Mouse (Mus musculus): ENCODE measurements around the gene Cbfa2t3. TPM values are rescaled to one million over a fixed set of nuclear protein-coding genes. Genes with fewer than 3 reads are reported as not detected.

Cbfa2t3 gene
- polyA plus RNA-seq, 1 experiment: 58.8 TPM

GRCm38 (mm10) chr8:122702301-122702941 lies 3.5 kb upstream of the Cbfa2t3 start:
- peak overlapping the region; percentile 82 for H3K27ac ChIP-seq (ENCODE audit: control insufficient read depth, insufficient read depth, low read depth, low read length, poor library complexity)
- WGBS: 6% methylated on average over 10 of the region's 10 CpGs
- H3K4me3 ChIP-seq (replicated peaks; ENCODE audit: control insufficient read depth, low read depth, low read length): no peak overlapping the region
- H3K4me1 ChIP-seq (ENCODE audit: control insufficient read depth, insufficient read depth, low read length): peaks cover 20% of the 10 kb centered on the region
- TF ChIP-seq POLR2A (IDR thresholded peaks at IDR 0.05; ENCODE audit: borderline replicate concordance, control insufficient read depth, low read depth, low read length): no peak
- no peak for TF ChIP-seq CTCF (IDR thresholded peaks at IDR 0.05; ENCODE audit: control insufficient read depth, insufficient read depth, low read length)

DNA sequence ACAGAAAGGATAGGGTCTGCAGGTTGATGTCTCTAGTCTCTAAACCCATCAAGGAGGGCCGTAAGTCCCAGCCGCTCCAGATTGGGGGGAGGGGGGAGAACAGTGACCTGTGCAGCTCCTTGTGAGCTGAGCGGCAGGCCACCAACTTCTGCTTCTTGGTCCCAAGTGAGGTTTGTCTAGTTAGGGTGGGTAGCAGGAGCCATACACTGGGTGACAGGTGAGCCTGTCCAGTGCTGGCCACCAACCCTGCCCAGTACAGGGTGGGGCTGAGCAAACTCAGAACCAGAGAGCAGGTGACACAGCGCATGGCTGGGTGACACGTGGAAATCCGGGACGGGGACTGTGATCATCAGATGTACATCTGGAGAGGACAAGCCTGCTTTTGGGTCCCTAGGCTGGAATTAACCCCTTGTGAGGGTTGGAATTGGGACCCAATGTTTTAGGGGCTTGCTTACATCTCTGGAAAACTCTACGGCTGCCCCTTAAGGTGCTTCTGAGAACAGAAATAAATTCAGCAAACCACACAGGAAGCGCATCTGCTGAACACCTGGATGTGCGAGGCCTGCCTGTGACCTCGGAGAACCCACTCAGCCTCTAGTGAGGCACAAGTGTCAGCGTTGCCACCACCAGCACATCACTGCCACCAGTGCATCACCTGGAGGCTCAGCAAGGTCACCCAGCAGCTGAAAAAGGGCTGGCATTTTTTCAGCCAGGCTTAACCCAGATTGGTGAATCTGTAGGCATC lies 2.7 kb upstream of the Cbfa2t3 start:
- H3K4me1 ChIP-seq (ENCODE audit: control insufficient read depth, insufficient read depth, low read length): peaks cover 23% of the 10 kb centered on the region
- no peak for TF ChIP-seq POLR2A (IDR thresholded peaks at IDR 0.05; ENCODE audit: borderline replicate concordance, control insufficient read depth, low read depth, low read length)
- no peak; the same call in 1 of the 2 replicates for TF ChIP-seq CTCF (IDR thresholded peaks at IDR 0.05; ENCODE audit: control insufficient read depth, insufficient read depth, low read length)
- no peak overlapping the region for H3K4me3 ChIP-seq (replicated peaks; ENCODE audit: control insufficient read depth, low read depth, low read length)
- peak overlapping the region; percentile 82 for H3K27ac ChIP-seq (ENCODE audit: control insufficient read depth, insufficient read depth, low read depth, low read length, poor library complexity)
- 12% methylated on average over 12 of the region's 12 CpGs for WGBS

DNA sequence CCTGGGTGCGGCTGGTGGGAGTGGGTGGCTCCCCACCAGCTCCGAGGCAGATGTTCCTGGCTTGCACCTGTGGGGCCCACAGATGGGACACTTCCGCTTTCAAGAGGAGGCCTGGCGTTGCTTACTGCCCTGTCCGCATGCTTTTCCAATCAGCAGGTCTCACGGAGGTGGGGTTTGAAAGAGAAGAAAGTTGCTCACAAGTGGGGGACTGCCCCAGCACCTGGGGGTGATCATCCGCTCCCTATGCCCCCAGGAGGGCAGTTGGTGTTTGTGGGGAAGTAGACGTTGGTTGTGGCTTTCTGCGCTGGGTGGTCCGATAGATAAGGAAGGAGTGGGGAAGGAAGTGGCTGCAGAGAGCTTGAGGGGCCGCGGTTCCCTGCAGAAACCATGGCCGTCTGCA lies 1.7 kb upstream of the Cbfa2t3 start:
- Histone ChIP-seq H3K4me3 (replicated peaks; ENCODE audit: control insufficient read depth, low read depth, low read length) (no peak overlapping the region), H3K4me1 (ENCODE audit: control insufficient read depth, insufficient read depth, low read length) (peaks cover 27% of the 10 kb centered on the region), H3K27ac (ENCODE audit: control insufficient read depth, insufficient read depth, low read depth, low read length, poor library complexity) (peak overlapping the region; percentile 77)
- 2% methylated on average over 13 of the region's 13 CpGs for WGBS
- no peak for TF ChIP-seq POLR2A (IDR thresholded peaks at IDR 0.05; ENCODE audit: borderline replicate concordance, control insufficient read depth, low read depth, low read length)
- TF ChIP-seq CTCF (IDR thresholded peaks at IDR 0.05; ENCODE audit: control insufficient read depth, insufficient read depth, low read length): no peak; the same call in 1 of the 2 replicates

DNA sequence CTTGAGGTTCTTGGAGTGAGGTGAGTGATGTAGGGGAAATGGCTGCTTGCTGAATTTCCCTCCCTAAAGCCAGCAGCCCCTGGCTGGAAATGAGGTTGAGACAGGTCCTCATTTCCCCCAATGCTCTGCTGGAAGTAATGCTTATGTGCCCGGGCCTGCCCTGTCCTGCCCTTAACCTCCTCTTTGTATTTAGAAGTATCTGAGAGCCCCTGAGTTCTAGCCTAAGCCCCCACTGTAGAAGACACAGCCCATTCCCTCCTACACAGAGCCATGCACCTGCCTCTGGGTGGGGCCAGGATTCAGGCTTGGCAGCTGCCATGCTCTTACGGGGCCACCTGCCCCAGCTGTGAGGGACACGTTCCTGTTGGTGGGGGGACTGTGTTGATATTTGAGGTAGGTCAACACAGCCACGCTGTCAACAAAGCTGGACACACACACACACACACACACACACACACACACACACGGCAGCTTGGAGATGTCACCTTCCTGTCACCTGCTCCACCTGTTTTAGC lies 598 bp downstream of the Cbfa2t3 start:
- 8% methylated on average over 5 of the region's 5 CpGs for WGBS
- Histone ChIP-seq H3K4me1 (ENCODE audit: control insufficient read depth, insufficient read depth, low read length) (peaks cover 33% of the 10 kb centered on the region), H3K4me3 (replicated peaks; ENCODE audit: control insufficient read depth, low read depth, low read length) (peak overlapping the region; percentile 70), H3K27ac (ENCODE audit: control insufficient read depth, insufficient read depth, low read depth, low read length, poor library complexity) (peak overlapping the region; percentile 79)
- TF ChIP-seq CTCF (IDR thresholded peaks at IDR 0.05; ENCODE audit: control insufficient read depth, insufficient read depth, low read length) (no peak), POLR2A (IDR thresholded peaks at IDR 0.05; ENCODE audit: borderline replicate concordance, control insufficient read depth, low read depth, low read length) (no peak)

- peaks cover 33% of the 10 kb centered on the region for H3K4me1 ChIP-seq (ENCODE audit: control insufficient read depth, insufficient read depth, low read length)
- TF ChIP-seq POLR2A (IDR thresholded peaks at IDR 0.05; ENCODE audit: borderline replicate concordance, control insufficient read depth, low read depth, low read length): no peak
- no peak for TF ChIP-seq CTCF (IDR thresholded peaks at IDR 0.05; ENCODE audit: control insufficient read depth, insufficient read depth, low read length)
- 6% methylated on average over 6 of the region's 6 CpGs for WGBS
- peak overlapping the region; percentile 70 for H3K4me3 ChIP-seq (replicated peaks; ENCODE audit: control insufficient read depth, low read depth, low read length)
- H3K27ac ChIP-seq (ENCODE audit: control insufficient read depth, insufficient read depth, low read depth, low read length, poor library complexity): peak overlapping the region; percentile 79
Measured at GRCm38 (mm10) chr8:122697586-122697985, 1.3 kb downstream of the Cbfa2t3 start.

- Histone ChIP-seq H3K4me1 (ENCODE audit: control insufficient read depth, insufficient read depth, low read length) (peaks cover 34% of the 10 kb centered on the region), H3K27ac (ENCODE audit: control insufficient read depth, insufficient read depth, low read depth, low read length, poor library complexity) (peak overlapping the region; percentile 79; the same call in 1 of the 2 replicates), H3K4me3 (replicated peaks; ENCODE audit: control insufficient read depth, low read depth, low read length) (peak overlapping the region; percentile 70)
- WGBS: 1% methylated on average over 3 of the region's 3 CpGs
- TF ChIP-seq CTCF (IDR thresholded peaks at IDR 0.05; ENCODE audit: control insufficient read depth, insufficient read depth, low read length): no peak
Measured at GRCm38 (mm10) chr8:122697181-122697581, 1.7 kb downstream of the Cbfa2t3 start.

DNA sequence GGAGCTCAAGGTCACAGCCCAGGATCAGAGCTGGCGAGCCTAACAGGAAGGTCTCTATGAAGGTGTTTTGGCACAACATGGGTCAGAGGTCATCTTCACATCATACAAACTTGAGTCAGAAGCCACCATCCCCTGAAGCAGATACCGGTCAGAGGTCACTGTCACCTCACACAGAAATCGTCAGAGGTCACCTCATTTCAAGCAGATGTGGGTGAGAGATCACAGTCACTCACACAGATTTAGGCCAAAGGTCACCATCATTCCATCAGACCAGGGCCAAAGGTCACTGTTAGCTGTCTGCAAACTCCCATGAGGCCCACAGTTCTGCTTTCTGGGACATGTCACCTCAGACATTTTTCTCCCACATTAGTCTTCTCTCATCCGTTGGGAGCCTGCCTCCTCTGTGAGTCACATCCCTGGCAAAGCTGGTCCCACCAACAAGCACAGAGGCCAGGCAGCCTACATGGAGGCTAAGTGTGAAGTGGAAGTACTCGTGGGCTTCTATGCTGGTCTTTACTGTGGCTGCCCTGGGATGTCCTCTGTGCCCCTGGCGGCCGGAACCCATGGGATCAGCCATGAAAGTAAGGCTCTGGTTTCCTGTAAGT lies 3.4 kb downstream of the Cbfa2t3 start:
- TF ChIP-seq CTCF (IDR thresholded peaks at IDR 0.05; ENCODE audit: control insufficient read depth, insufficient read depth, low read length): no peak
- TF ChIP-seq POLR2A (IDR thresholded peaks at IDR 0.05; ENCODE audit: borderline replicate concordance, control insufficient read depth, low read depth, low read length): no peak
- Histone ChIP-seq H3K27ac (ENCODE audit: control insufficient read depth, insufficient read depth, low read depth, low read length, poor library complexity) (peak overlapping the region; percentile 11; the same call in 1 of the 2 replicates), H3K4me1 (ENCODE audit: control insufficient read depth, insufficient read depth, low read length) (peaks cover 30% of the 10 kb centered on the region), H3K4me3 (replicated peaks; ENCODE audit: control insufficient read depth, low read depth, low read length) (peak overlapping the region; percentile 28)
- 26% methylated on average over 7 of the region's 7 CpGs for WGBS

DNA sequence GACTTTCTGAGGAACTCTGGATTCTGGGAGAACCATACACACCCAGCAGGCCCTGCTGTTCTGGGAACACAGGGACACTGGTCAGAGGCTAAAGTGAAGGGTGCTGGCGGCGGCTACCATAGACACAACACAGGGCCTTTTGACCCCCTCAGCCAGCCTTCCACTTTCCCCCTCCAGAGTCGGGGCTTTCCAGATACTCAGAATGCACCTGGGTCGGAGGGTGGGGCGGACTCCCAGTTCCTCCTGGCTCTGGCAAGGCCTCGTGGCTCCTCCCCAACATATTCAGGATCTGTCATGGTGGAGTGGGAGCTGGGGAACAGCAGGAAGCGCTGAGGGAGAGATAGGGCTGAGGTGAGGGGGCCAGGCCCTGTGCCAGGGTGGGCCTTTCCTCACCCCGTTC lies 6.8 kb downstream of the Cbfa2t3 start:
- 57% methylated on average over 8 of the region's 8 CpGs for WGBS
- Histone ChIP-seq H3K4me3 (replicated peaks; ENCODE audit: control insufficient read depth, low read depth, low read length) (no peak overlapping the region), H3K27ac (ENCODE audit: control insufficient read depth, insufficient read depth, low read depth, low read length, poor library complexity) (no peak overlapping the region), H3K4me1 (ENCODE audit: control insufficient read depth, insufficient read depth, low read length) (peaks cover 28% of the 10 kb centered on the region)
- TF ChIP-seq CTCF (IDR thresholded peaks at IDR 0.05; ENCODE audit: control insufficient read depth, insufficient read depth, low read length) (no peak), POLR2A (IDR thresholded peaks at IDR 0.05; ENCODE audit: borderline replicate concordance, control insufficient read depth, low read depth, low read length) (no peak)
